Mouse (Mus musculus) MEL (cell line): ENCODE data around the gene Macf1.

Experiments
- POLR2A ChIP-seq, 2 experiments: IDR thresholded peaks; 2 replicates each; pipeline ENCODE4 v1.6.1; 2011 to 2012; ENCODE audit warnings: low read length in 2 of 2, mild to moderate bottlenecking in 2 of 2, control low read depth in 1 of 2, improper control_type of control experiment in 1 of 2, low read depth in 1 of 2, moderate library complexity in 1 of 2; ENCODE audit not compliant: control insufficient read depth in 1 of 2, insufficient read depth in 1 of 2, poor library complexity in 1 of 2
- RCOR1 ChIP-seq: IDR thresholded peaks from 2 replicates; pipeline ENCODE4 v1.6.1; 2012; ENCODE audit warnings: low read depth, mild to moderate bottlenecking, inconsistent platforms, low read length, improper control_type of control experiment
- USF1 ChIP-seq: IDR thresholded peaks from 2 replicates; pipeline ENCODE4 v1.6.1; 2014; ENCODE audit warnings: low read depth, mild to moderate bottlenecking, inconsistent platforms, low read length, improper control_type of control experiment, moderate library complexity
- USF2 ChIP-seq, 2 experiments: IDR thresholded peaks; 2 replicates each; pipeline ENCODE4 v1.6.1; 2011 to 2012; ENCODE audit warnings: improper control_type of control experiment in 2 of 2, low read length in 2 of 2, borderline replicate concordance in 1 of 2, inconsistent platforms in 1 of 2, low read depth in 1 of 2, mild to moderate bottlenecking in 1 of 2; ENCODE audit not compliant: insufficient read depth in 1 of 2
- ZNF384 ChIP-seq: IDR thresholded peaks from 2 replicates; pipeline ENCODE4 v1.6.1; 2012; ENCODE audit warnings: low read depth, mild to moderate bottlenecking, inconsistent platforms, low read length, improper control_type of control experiment

GRCm38 (mm10) chr4:123605309-123605708, 78.9 kb downstream of the Macf1 start:
- TF ChIP-seq USF2 (IDR thresholded peaks at IDR 0.05; ENCODE audit: borderline replicate concordance in 1 of 2, insufficient read depth in 1 of 2, low read depth in 1 of 2, low read length in 2 of 2) (no peak), USF1 (no peak), POLR2A (IDR thresholded peaks at IDR 0.05; ENCODE audit: control insufficient read depth in 1 of 2, insufficient read depth in 1 of 2, low read depth in 1 of 2, low read length in 2 of 2, poor library complexity in 1 of 2) (no peak), RCOR1 (no peak), ZNF384 (no peak)
